In genomic region chr1:191307766-191308455, GRCm38 (mm10) we compare ENCODE assay signal across 17 mouse cellular contexts. TPM values are rescaled to one million over a fixed set of nuclear protein-coding genes. Genes with fewer than 3 reads are reported as not detected.
DNase-seq lines count a peak whose midpoint lies in the region; ATAC-seq and TF ChIP-seq lines count a peak whose summit lies in the region.
"Had no signal": no experiment of that assay in that cellular context is flagged by ENCODE, and none has a peak within 500 bp of the region (broad histone marks: within the 10 kb centered on the region; RNA-seq: fewer than 3 reads in every experiment).

No protein-coding gene starts in this region.

- peaks cover 2% of the 10 kb centered on the region for H3K4me1 ChIP-seq in heart, adult 2 months (ENCODE audit: control insufficient read depth, insufficient read depth, low read length)
- H3K4me1 ChIP-seq in heart, embryonic 12.5 days (replicated peaks), result no peaks in the 10 kb centered on the region
- H3K4me1 ChIP-seq in lung, adult 2 months (ENCODE audit: control insufficient read depth, insufficient read depth, low read length), result peaks cover 2% of the 10 kb centered on the region; the same call in 1 of the 2 replicates
- H3K4me1 ChIP-seq in E14TG2a.4 (replicated peaks; ENCODE audit: low read depth, low read length), result peaks cover 26% of the 10 kb centered on the region
- H3K4me1 ChIP-seq in embryonic fibroblast, embryonic 13.5 days (ENCODE audit: control insufficient read depth, insufficient read depth, low read length), result no peaks in the 10 kb centered on the region
- H3K4me1 ChIP-seq: neural tube, embryonic 12.5 days had no signal

- TF ChIP-seq CTCF in heart, adult 2 months (IDR thresholded peaks at IDR 0.05), result peak; percentile 60
- TF ChIP-seq CTCF in lung, adult 2 months (IDR thresholded peaks at IDR 0.05; ENCODE audit: insufficient read depth, low read length), result peak; percentile 61; the same call in 1 of the 2 replicates
- TF ChIP-seq CTCF in E14TG2a.4 (conservative IDR thresholded peaks at IDR 0.05; ENCODE audit: low read length), result peak; percentile 85
- TF ChIP-seq CTCF in embryonic fibroblast, embryonic 13.5 days (IDR thresholded peaks at IDR 0.05; ENCODE audit: borderline replicate concordance, insufficient read depth, low read length), result peak; percentile 16; the same call in 1 of the 2 replicates

- no peaks in the 10 kb centered on the region for H3K79me2 ChIP-seq in heart, adult 2 months (replicated peaks; ENCODE audit: control insufficient read depth, insufficient read depth, low read length)

- WGBS in heart, adult 2 months, result 84% methylated on average over 9 of the region's 9 CpGs
- 81% methylated on average over 9 of the region's 9 CpGs for WGBS in heart, embryonic 12.5 days
- 82% methylated on average over 9 of the region's 9 CpGs for WGBS in lung, adult 2 months

- no peaks in the 10 kb centered on the region for H3K27me3 ChIP-seq in heart, adult 2 months (ENCODE audit: control insufficient read depth, insufficient read depth, low read length)
- no peaks in the 10 kb centered on the region for H3K27me3 ChIP-seq in heart, embryonic 12.5 days (replicated peaks)
- no peaks in the 10 kb centered on the region for H3K27me3 ChIP-seq in E14TG2a.4 (ENCODE audit: insufficient read depth, low read length)
- H3K27me3 ChIP-seq: midbrain, embryonic 15.5 days; neural tube, embryonic 12.5 days had no signal

- no peak overlapping the region for H3K27ac ChIP-seq in heart, adult 2 months
- no peak overlapping the region for H3K27ac ChIP-seq in heart, embryonic 12.5 days (ENCODE audit: poor library complexity, severe bottlenecking)
- no peak overlapping the region for H3K27ac ChIP-seq in embryonic fibroblast, embryonic 13.5 days (ENCODE audit: insufficient read depth, low read length)
- H3K27ac ChIP-seq: forebrain, embryonic 10.5 days; limb, embryonic 10.5 days; midbrain, embryonic 15.5 days; neural tube, embryonic 12.5 days had no signal

- ATAC-seq in heart, embryonic 12.5 days (ENCODE audit: insufficient number of reproducible peaks, low FRiP score), result no peak
- ATAC-seq: midbrain, embryonic 15.5 days had no signal

- intact Hi-C loops in heart, adult 2 months (cut with DNase I), result no loop called here

- H3K4me2 ChIP-seq in heart, embryonic 12.5 days, result no peak overlapping the region
- H3K4me2 ChIP-seq: midbrain, embryonic 15.5 days; neural tube, embryonic 12.5 days had no signal

- H3K36me3 ChIP-seq in heart, adult 2 months (ENCODE audit: control insufficient read depth, insufficient read depth, low read length), result no peaks in the 10 kb centered on the region
- H3K36me3 ChIP-seq in heart, embryonic 12.5 days, result peaks cover 22% of the 10 kb centered on the region
- H3K36me3 ChIP-seq in E14TG2a.4 (ENCODE audit: insufficient read depth, low read length), result no peaks in the 10 kb centered on the region
- H3K36me3 ChIP-seq: midbrain, embryonic 15.5 days had no signal

- H3K9me3 ChIP-seq in heart, embryonic 12.5 days (replicated peaks), result 0 out of 2 replicates have a peak, but pooled peaks cover 2% of the 10 kb centered on the region
- no peaks in the 10 kb centered on the region for H3K9me3 ChIP-seq in E14TG2a.4 (ENCODE audit: low read length)
- H3K9me3 ChIP-seq: forebrain, embryonic 10.5 days; midbrain, embryonic 15.5 days; neural tube, embryonic 12.5 days had no signal

- H3K4me3 ChIP-seq in heart, adult 2 months, result no peak overlapping the region
- H3K4me3 ChIP-seq in heart, embryonic 12.5 days, result no peak overlapping the region
- no peak overlapping the region for H3K4me3 ChIP-seq in lung, adult 2 months (replicated peaks; ENCODE audit: extremely low read depth, low read depth, low read length)
- no peak overlapping the region for H3K4me3 ChIP-seq in E14TG2a.4 (replicated peaks; ENCODE audit: low read length)
- H3K4me3 ChIP-seq in embryonic fibroblast, embryonic 13.5 days (ENCODE audit: insufficient read depth, low read length), result no peak overlapping the region
- H3K4me3 ChIP-seq: forebrain, embryonic 10.5 days; limb, embryonic 10.5 days; midbrain, embryonic 15.5 days; neural tube, embryonic 12.5 days had no signal

- DNase-seq in heart, adult 2 months, result no peak
- no peak for DNase-seq in lung, adult 2 months
- DNase-seq in lung, postnatal 25 days (ENCODE audit: low spot score), result no peak
- DNase-seq in layer of hippocampus, adult 9-11 months, result no peak
- DNase-seq in ovary, postnatal 10 days (ENCODE audit: low spot score), result no peak
- DNase-seq: adrenal gland, postnatal 25 days; cerebellum, adult 9-10 months; kidney, adult 18-20 months; lung, postnatal 10 days; spleen, adult 18-20 months had no signal

- TF ChIP-seq POLR2A in heart, adult 2 months (IDR thresholded peaks at IDR 0.05; ENCODE audit: insufficient read depth, low read depth, low read length), result no peak
- TF ChIP-seq POLR2A in lung, adult 2 months (IDR thresholded peaks at IDR 0.05; ENCODE audit: borderline replicate concordance, extremely low read depth, low read depth, low read length), result no peak
- no peak for TF ChIP-seq POLR2A in embryonic fibroblast, embryonic 13.5 days (IDR thresholded peaks at IDR 0.05; ENCODE audit: low read depth, low read length)

- no peak overlapping the region for H3K9ac ChIP-seq in heart, adult 2 months (ENCODE audit: low read depth, low read length)
- H3K9ac ChIP-seq in heart, embryonic 12.5 days, result no peak overlapping the region
- H3K9ac ChIP-seq: midbrain, embryonic 15.5 days; neural tube, embryonic 12.5 days had no signal

- TF ChIP-seq EP300 in heart, adult 2 months (IDR thresholded peaks at IDR 0.05; ENCODE audit: insufficient read depth, low read depth, low read length), result no peak

RNA-seq across cellular contexts. Expression of gene Nenf, which starts 10.1 kb away (rescaled TPM):
- 100 to 1,000 TPM in 1 of 2 experiments, 10 to 100 TPM in 1; 95.9 to 107 TPM for total RNA-seq in heart, adult 2 months (2021)
- 139 and 182 TPM in 2 replicates for polyA plus RNA-seq in heart, adult 2 months (2012; rRNA removed)
- polyA plus RNA-seq in heart, embryonic 12.5 days (2016; fragmentation: Nextera tagmentation; extraction: Ambion mirVana), result 103 and 105 TPM in 2 replicates
- 164 and 224 TPM in 2 replicates for polyA plus RNA-seq in lung, adult 2 months (2012; rRNA removed)
- polyA plus RNA-seq in embryonic fibroblast, embryonic 13.5 days (2011; ENCODE audit: insufficient read length, low read depth, missing spikeins), result 63.1 and 67.2 TPM in 2 replicates

RNA-seq across cellular contexts. Expression of gene Tmem206, which starts 17.8 kb away (rescaled TPM):
- total RNA-seq in heart, adult 2 months (2021), result 1 to 10 TPM; 3.3 to 3.6 TPM
- polyA plus RNA-seq in heart, adult 2 months (2012; rRNA removed), result 3.9 and 6.0 TPM in 2 replicates
- polyA plus RNA-seq in heart, embryonic 12.5 days (2016; fragmentation: Nextera tagmentation; extraction: Ambion mirVana), result 16.6 and 18.1 TPM in 2 replicates
- 8.0 and 8.4 TPM in 2 replicates for polyA plus RNA-seq in lung, adult 2 months (2012; rRNA removed)
- polyA plus RNA-seq in embryonic fibroblast, embryonic 13.5 days (2011; ENCODE audit: insufficient read length, low read depth, missing spikeins), result 10.1 and 12.0 TPM in 2 replicates

Comparison
In these comparisons a context has a peak if more than half of its experiments do, and no peak if none do; other contexts are left out.
1. CTCF ChIP-seq: peak in every context shown above with its lines; median percentile 85 in E14TG2a.4; 61 in lung, adult 2 months; 60 in heart, adult 2 months; 16 in embryonic fibroblast, embryonic 13.5 days.